Mouse (Mus musculus) splenic B cell, adult 2 months (primary cell): Measurements from ENCODE around the gene Dnaja1.

Experiments
- DNase-seq: peaks from one replicate; pipeline ENCODE4 v3.0.0-alpha.2; 2011; ENCODE audit warnings: low read depth, low spot score
- H3K27me3 ChIP-seq: 2 replicates; pipeline ENCODE4 v1.6.1; 2012; ENCODE audit warnings: mild to moderate bottlenecking, low read length, moderate library complexity, mixed read lengths; ENCODE audit not compliant: control insufficient read depth, poor library complexity, insufficient read depth, severe bottlenecking
- H3K36me3 ChIP-seq: 2 replicates; pipeline ENCODE4 v1.6.1; 2012; ENCODE audit warnings: mild to moderate bottlenecking, low read length, moderate library complexity, mixed read lengths; ENCODE audit not compliant: control insufficient read depth, poor library complexity, insufficient read depth, severe bottlenecking

Gene Dnaja1

GRCm38 (mm10) chr4:40722011-40722666 is at the start of gene Dnaja1:
TSS of gene Dnaja1 (plus strand) at chr4:40722150.
- H3K36me3 ChIP-seq, result peaks cover 15% of the 10 kb centered on the region
- no peaks in the 10 kb centered on the region for H3K27me3 ChIP-seq
- DNase-seq, result peak; percentile 98

GRCm38 (mm10) chr4:40673526-40673925 is 48.4 kb upstream of the Dnaja1 start:
- no peak for DNase-seq
- Histone ChIP-seq H3K27me3 (no peaks in the 10 kb centered on the region), H3K36me3 (no peaks in the 10 kb centered on the region)

- DNase-seq, result no peak
- no peaks in the 10 kb centered on the region for H3K36me3 ChIP-seq
- no peaks in the 10 kb centered on the region for H3K27me3 ChIP-seq
Observed at GRCm38 (mm10) chr4:40676338-40676737, 45.6 kb upstream of the Dnaja1 start.

- no peak for DNase-seq
- no peaks in the 10 kb centered on the region for H3K36me3 ChIP-seq
- H3K27me3 ChIP-seq, result no peaks in the 10 kb centered on the region
Observed at GRCm38 (mm10) chr4:40677132-40677531, 44.8 kb upstream of the Dnaja1 start.

- H3K36me3 ChIP-seq, result no peaks in the 10 kb centered on the region
- DNase-seq, result peak; percentile 83
- no peaks in the 10 kb centered on the region for H3K27me3 ChIP-seq
Observed at GRCm38 (mm10) chr4:40680250-40680860, 41.6 kb upstream of the Dnaja1 start.

- H3K27me3 ChIP-seq, result no peaks in the 10 kb centered on the region
- peak; percentile 58 for DNase-seq
- H3K36me3 ChIP-seq, result no peaks in the 10 kb centered on the region
Observed at GRCm38 (mm10) chr4:40681908-40682307, 40.0 kb upstream of the Dnaja1 start.

GRCm38 (mm10) chr4:40682359-40682758 is 39.6 kb upstream of the Dnaja1 start:
- no peaks in the 10 kb centered on the region for H3K27me3 ChIP-seq
- DNase-seq, result no peak
- peaks cover under 1% of the 10 kb centered on the region for H3K36me3 ChIP-seq

GRCm38 (mm10) chr4:40683306-40683705 is 38.6 kb upstream of the Dnaja1 start:
- DNase-seq, result no peak
- H3K27me3 ChIP-seq, result no peaks in the 10 kb centered on the region
- H3K36me3 ChIP-seq, result peaks cover 4% of the 10 kb centered on the region

GRCm38 (mm10) chr4:40691100-40691499 is 30.9 kb upstream of the Dnaja1 start:
- no peak for DNase-seq
- Histone ChIP-seq H3K36me3 (peaks cover 15% of the 10 kb centered on the region), H3K27me3 (no peaks in the 10 kb centered on the region)

GRCm38 (mm10) chr4:40697059-40697458 is 24.9 kb upstream of the Dnaja1 start:
- DNase-seq, result no peak
- Histone ChIP-seq H3K27me3 (no peaks in the 10 kb centered on the region), H3K36me3 (peaks cover 3% of the 10 kb centered on the region)

- DNase-seq, result no peak
- peaks cover under 1% of the 10 kb centered on the region for H3K36me3 ChIP-seq
- no peaks in the 10 kb centered on the region for H3K27me3 ChIP-seq
Observed at GRCm38 (mm10) chr4:40700216-40700615, 21.7 kb upstream of the Dnaja1 start.

- DNase-seq, result no peak
Observed at GRCm38 (mm10) chr4:40701796-40702195, 20.2 kb upstream of the Dnaja1 start.

GRCm38 (mm10) chr4:40702797-40703709 is 18.9 kb upstream of the Dnaja1 start, which contains the start of gene Aptx:
TSS of gene Aptx (minus strand) at chr4:40703194.
- Histone ChIP-seq H3K27me3 (no peaks in the 10 kb centered on the region), H3K36me3 (no peaks in the 10 kb centered on the region; the same call in 1 of the 2 replicates)
- peak; percentile 97 for DNase-seq

More at GRCm38 (mm10) chr4:40701796-40702195, 20.2 kb upstream of the Dnaja1 start:
- no peaks in the 10 kb centered on the region for H3K27me3 ChIP-seq
- no peaks in the 10 kb centered on the region; the same call in 1 of the 2 replicates for H3K36me3 ChIP-seq

- peak; percentile 11 for DNase-seq
- no peaks in the 10 kb centered on the region; the same call in 1 of the 2 replicates for H3K36me3 ChIP-seq
- H3K27me3 ChIP-seq, result no peaks in the 10 kb centered on the region
Observed at GRCm38 (mm10) chr4:40703710-40704275, 18.2 kb upstream of the Dnaja1 start.
